Mouse (Mus musculus) heart, embryonic 11.5 days (tissue): Measurements from ENCODE around the gene Cnst. TPM values are rescaled to one million over a fixed set of nuclear protein-coding genes. Genes with fewer than 3 reads are reported as not detected.
"Not testable (repeated sequence)": the region's sequence is repeated elsewhere in the genome, so short reads cannot be mapped to it uniquely, and the experiment has no call there.

ENCODE experiments used
- ATAC-seq: fragments of 200-750 bp; cut with Nextera tagmentation; replicated peaks from 2 replicates; pipeline ENCODE4 v1.8.0; 2017; ENCODE audit warnings: moderate library complexity; ENCODE audit not compliant: insufficient number of reproducible peaks, low FRiP score, low TSS enrichment
- H3K27ac ChIP-seq: fragments of 300-500 bp; sonication (generic); 2 replicates; pipeline ENCODE4 v1.5.1; 2014; ENCODE audit warnings: mild to moderate bottlenecking, low read depth, low read length
- H3K27me3 ChIP-seq: fragments of 300-500 bp; sonication (generic); 2 replicates; pipeline ENCODE4 v1.6.1; 2014; ENCODE audit warnings: mild to moderate bottlenecking, low read length, mixed read lengths; ENCODE audit not compliant: control insufficient read depth, insufficient read depth
- H3K36me3 ChIP-seq: fragments of 300-500 bp; sonication (generic); 2 replicates; pipeline ENCODE4 v1.6.1; 2014; ENCODE audit warnings: mild to moderate bottlenecking, low read length, moderate library complexity, mixed read lengths; ENCODE audit not compliant: control insufficient read depth, insufficient read depth
- H3K4me1 ChIP-seq: fragments of 300-500 bp; sonication (generic); 2 replicates; pipeline ENCODE4 v1.6.1; 2014; ENCODE audit warnings: low read length; ENCODE audit not compliant: control insufficient read depth, insufficient read depth
- H3K4me2 ChIP-seq: fragments of 300-500 bp; sonication (generic); 2 replicates; pipeline ENCODE4 v1.6.1; 2014; ENCODE audit warnings: mild to moderate bottlenecking, moderate library complexity
- H3K4me3 ChIP-seq: fragments of 300-500 bp; sonication (generic); 2 replicates; pipeline ENCODE4 v1.5.1; 2014; ENCODE audit warnings: low read depth, low read length
- H3K9ac ChIP-seq: fragments of 300-500 bp; sonication (generic); 2 replicates; pipeline ENCODE4 v1.6.1; 2014; ENCODE audit warnings: mild to moderate bottlenecking, low read depth, low read length, moderate library complexity
- H3K9me3 ChIP-seq: fragments of 300-500 bp; sonication (generic); replicated peaks from 2 replicates; pipeline ENCODE4 v1.6.1; 2016; ENCODE audit warnings: low read length; ENCODE audit not compliant: control insufficient read depth
- WGBS: fragments of 180-500 bp; shearing (Covaris S2); extraction: QIAGEN DNeasy Blood & Tissue Kit; methylation state at CpG from one replicate; pipeline ENCODE4 v1.1.7; 2014; ENCODE audit not compliant: insufficient replicate concordance; 5-methylcytosine and 5-hydroxymethylcytosine counted together
- polyA plus RNA-seq: library from polyadenylated mRNA; unstranded; fragments of >200 nt; fragmentation: Nextera tagmentation; extraction: Ambion mirVana; gene quantifications from 2 replicates; pipeline ENCODE4 v1.2.1, GENCODE M21; 2014

Gene Cnst
- polyA plus RNA-seq, 1 experiment from 2014 or later = 13.2 TPM

DNA sequence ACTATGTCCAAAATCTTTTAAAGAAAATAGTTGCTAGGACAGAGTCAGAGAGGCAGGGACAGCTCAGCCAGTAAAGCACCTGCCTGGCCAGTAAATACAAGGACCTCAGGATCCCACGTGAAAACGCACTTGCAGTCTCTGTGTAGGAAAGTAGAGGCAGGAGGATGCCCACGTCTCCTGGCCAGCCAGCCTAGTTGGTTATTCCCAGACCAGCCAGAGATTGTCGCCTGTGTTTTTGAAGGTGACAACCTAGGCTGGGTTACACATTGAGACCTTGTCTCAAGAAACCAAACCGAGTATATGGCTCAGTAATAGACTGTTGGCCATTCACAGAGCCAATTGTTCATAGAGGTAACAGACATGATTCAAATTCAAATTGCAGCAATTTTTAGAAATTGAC is 83.1 kb downstream of the Cnst start:
- Histone ChIP-seq H3K36me3 (no peaks in the 10 kb centered on the region), H3K27me3 (no peaks in the 10 kb centered on the region), H3K9me3 (no peaks in the 10 kb centered on the region), H3K4me1 (peaks cover 9% of the 10 kb centered on the region), H3K9ac (no peak overlapping the region), H3K4me3 (no peak overlapping the region), H3K4me2 (no peak overlapping the region), H3K27ac (no peak overlapping the region)
- no peak for ATAC-seq
- 86% methylated on average over 5 of the region's 5 CpGs for WGBS

DNA sequence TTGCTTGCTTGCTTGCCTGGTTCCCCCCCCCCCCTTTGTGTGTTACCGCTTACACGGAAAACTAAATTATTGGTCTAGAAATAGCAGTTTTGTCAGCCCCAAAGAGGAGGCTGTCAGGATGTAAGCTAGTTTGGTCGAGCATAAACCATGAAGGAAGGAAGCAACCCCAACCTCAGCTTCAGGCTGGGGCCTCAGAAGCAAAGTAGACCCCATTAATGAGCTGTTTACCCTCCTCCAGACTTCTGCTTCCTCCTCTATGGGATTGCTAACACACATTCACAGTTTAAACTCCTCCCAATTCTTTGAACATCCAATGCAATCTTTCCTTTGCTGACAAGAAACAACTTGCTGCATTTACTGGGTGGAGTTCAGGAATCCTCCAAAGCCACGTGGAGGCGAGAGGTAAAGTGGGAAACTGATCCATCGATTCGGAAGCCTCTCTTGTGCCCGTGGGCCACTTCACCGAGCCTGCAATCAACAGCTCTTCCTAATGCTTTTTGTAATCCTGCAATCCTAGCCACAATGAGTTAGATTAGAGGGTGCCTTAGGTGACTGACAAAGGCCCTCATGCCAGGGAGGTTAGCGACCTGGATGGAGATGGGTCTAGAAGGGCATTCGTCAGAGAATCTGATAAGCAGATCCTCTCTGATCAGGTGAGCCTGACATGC is 86.7 kb downstream of the Cnst start:
- H3K9me3 ChIP-seq = no peaks in the 10 kb centered on the region
- WGBS = 75% methylated on average over 11 of the region's 11 CpGs
- H3K4me1 ChIP-seq = peaks cover 7% of the 10 kb centered on the region
- H3K4me2 ChIP-seq = no peak overlapping the region
- no peak overlapping the region for H3K27ac ChIP-seq
- no peaks in the 10 kb centered on the region for H3K27me3 ChIP-seq
- no peaks in the 10 kb centered on the region for H3K36me3 ChIP-seq
- ATAC-seq = no peak
- H3K4me3 ChIP-seq = no peak overlapping the region
- 0 out of 2 replicates have a peak overlapping the region, but pooled peaks have one; percentile 5 for H3K9ac ChIP-seq

DNA sequence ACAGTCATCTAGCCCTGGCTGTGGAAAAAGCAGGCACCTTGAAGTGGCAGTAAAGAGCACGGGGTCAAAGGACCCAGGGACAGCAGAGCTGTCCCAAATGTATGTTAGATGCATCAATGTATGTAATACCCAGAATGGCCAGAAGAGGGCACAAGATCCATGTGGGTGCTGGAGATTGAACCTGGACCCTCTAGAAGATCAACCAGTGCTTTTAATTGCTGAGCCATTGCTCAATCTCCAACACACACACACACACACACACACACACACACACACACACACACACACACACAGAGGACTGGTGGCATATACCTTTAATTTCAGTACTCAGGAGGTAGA is 87.2 kb downstream of the Cnst start:
- no peak overlapping the region for H3K4me2 ChIP-seq
- WGBS = 14% methylated on average over 1 of the region's 1 CpGs
- no peak overlapping the region for H3K27ac ChIP-seq
- H3K9ac ChIP-seq = no peak overlapping the region
- H3K9me3 ChIP-seq = no peaks in the 10 kb centered on the region
- H3K4me1 ChIP-seq = peaks cover 2% of the 10 kb centered on the region
- H3K36me3 ChIP-seq = no peaks in the 10 kb centered on the region
- ATAC-seq = no peak
- H3K27me3 ChIP-seq = no peaks in the 10 kb centered on the region
- H3K4me3 ChIP-seq = no peak overlapping the region

DNA sequence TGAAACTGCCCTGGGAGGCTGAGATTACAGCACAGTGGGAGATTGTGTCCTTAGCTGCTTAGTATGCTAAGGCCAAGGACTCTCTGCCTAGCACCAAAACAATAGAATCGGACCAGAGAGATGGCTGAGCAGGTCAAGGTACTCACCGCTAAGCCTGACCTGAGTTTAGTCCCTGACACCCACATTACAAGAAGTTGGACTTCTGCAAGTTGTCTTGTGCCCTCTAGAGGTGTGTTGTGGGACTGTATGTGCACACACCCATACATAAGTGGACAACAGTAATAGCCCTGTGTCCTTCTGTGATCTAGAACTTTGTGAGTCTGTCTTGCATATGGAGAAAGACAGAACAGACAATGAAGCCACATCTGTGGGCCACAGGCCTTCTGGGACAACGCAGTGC is 88.0 kb downstream of the Cnst start:
- Histone ChIP-seq H3K27me3 (no peaks in the 10 kb centered on the region), H3K9ac (no peak overlapping the region), H3K4me1 (no peaks in the 10 kb centered on the region), H3K9me3 (no peaks in the 10 kb centered on the region), H3K4me3 (no peak overlapping the region), H3K4me2 (no peak overlapping the region), H3K27ac (no peak overlapping the region), H3K36me3 (no peaks in the 10 kb centered on the region)
- ATAC-seq = no peak
- WGBS = 86% methylated on average over 3 of the region's 3 CpGs

DNA sequence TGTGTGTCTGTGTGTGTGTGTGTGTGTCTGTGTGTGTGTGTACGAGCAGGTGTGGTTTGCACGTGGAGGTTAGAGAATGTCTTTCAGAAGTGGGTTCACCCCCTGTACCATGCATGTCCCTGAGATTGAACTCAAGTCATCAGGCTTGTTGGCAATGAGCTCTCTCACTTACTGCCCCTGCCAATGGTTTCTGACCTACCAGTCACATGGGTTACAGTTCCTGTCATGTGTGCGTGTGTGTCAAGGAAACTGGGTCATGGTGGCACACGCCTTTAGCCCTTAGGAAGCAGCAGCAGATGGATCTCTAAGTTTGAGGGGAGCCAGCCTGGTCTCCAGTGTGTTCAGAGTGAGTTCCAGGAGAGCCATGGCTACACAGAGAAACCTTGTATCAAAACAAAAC is 96.6 kb downstream of the Cnst start:
- Histone ChIP-seq H3K9ac (no peak overlapping the region), H3K4me2 (no peak overlapping the region), H3K36me3 (no peaks in the 10 kb centered on the region), H3K27me3 (no peaks in the 10 kb centered on the region), H3K4me3 (no peak overlapping the region), H3K27ac (no peak overlapping the region), H3K4me1 (no peaks in the 10 kb centered on the region), H3K9me3 (no peaks in the 10 kb centered on the region)
- ATAC-seq = no peak
- 82% methylated on average over 4 of the region's 4 CpGs for WGBS

DNA sequence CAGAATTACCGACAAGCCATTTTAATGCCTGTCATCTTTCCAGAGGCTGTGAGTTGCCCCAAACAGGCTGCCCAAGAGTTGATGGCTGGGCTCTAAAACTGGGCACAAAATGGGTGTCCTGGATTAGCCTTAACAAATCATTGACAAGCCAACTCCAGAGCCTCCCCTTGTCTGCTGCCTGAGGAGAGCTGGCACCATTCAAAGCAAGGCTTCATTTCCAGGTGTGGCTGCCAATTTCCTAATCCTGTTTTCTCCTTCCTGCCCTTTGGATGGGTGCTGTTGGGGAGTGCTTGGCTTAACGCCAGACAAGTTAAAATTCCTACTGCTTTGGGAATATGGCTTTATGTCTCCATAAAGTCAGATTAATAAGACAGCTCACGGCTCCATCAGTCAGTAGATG is 98.0 kb downstream of the Cnst start:
- WGBS = 65% methylated on average over 3 of the region's 3 CpGs
- Histone ChIP-seq H3K27me3 (no peaks in the 10 kb centered on the region), H3K36me3 (no peaks in the 10 kb centered on the region), H3K4me1 (no peaks in the 10 kb centered on the region), H3K27ac (no peak overlapping the region), H3K9ac (no peak overlapping the region), H3K4me2 (no peak overlapping the region), H3K9me3 (no peaks in the 10 kb centered on the region), H3K4me3 (no peak overlapping the region)
- ATAC-seq = no peak

DNA sequence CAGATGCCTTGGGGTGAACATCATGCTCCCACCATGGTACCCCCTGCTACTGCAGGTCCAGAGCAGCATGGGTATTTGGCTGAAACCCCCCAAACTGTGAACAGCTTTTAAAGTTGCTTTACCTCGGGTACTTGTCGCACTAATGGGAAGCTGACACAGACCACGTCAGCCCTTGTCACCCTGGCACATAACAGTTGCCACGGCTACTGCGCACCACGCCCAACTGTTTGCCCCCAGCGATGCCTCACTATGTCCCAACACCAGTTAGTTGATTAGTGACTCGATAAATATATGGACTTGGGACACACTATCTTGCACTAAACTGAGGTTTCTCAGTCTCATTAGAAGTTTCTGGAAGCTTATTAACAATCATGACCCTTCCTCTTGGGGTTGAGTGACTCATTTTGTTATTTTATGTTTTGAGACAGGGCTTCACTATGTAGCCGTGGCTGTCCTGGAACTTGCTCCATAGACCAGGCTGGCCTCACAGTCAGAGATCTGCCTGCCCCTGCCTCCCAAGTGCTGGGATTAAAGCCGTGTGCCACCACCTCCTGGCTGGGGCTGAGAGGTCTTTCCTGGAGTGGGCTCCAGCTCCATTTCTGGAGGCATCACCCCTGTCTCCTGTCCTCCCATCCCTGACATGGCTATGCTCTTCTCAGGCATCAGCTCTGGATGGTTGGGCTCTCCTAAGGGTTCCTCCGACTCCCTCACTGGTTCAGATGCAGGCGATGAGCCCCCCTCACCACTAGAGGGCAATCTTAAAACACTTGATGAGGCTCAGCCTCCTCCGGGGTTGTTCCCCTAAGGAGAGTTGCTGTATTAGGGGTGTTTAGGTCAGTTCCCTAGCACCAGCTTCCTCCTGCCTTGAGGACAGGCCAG is 99.2 kb downstream of the Cnst start:
- WGBS = 57% methylated on average over 13 of the region's 13 CpGs
- H3K27ac ChIP-seq = no peak overlapping the region
- H3K4me2 ChIP-seq = peak overlapping the region; percentile 46
- ATAC-seq = no peak; the same call in 1 of the 2 replicates
- no peaks in the 10 kb centered on the region for H3K36me3 ChIP-seq
- no peak overlapping the region for H3K4me3 ChIP-seq
- H3K9ac ChIP-seq = 0 out of 2 replicates have a peak overlapping the region, but pooled peaks have one; percentile 3
- H3K9me3 ChIP-seq = no peaks in the 10 kb centered on the region
- H3K4me1 ChIP-seq = no peaks in the 10 kb centered on the region
- H3K27me3 ChIP-seq = no peaks in the 10 kb centered on the region

DNA sequence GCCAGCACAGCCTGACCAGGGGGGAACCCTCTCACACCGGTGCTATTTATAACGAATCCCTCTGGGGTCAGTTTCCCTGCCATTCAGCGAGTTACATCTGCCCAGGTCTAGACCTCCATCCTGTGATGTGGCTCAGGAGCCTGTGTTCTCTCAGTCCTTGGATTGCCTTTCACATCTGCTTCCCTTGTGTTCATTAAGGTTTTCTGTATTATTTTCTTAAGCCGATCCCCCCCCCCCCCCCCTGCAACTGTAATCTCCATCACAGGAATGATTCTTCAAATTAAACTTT is 99.8 kb downstream of the Cnst start:
- Histone ChIP-seq H3K4me2 (peak overlapping the region; percentile 46), H3K9me3 (no peaks in the 10 kb centered on the region), H3K9ac (no peak overlapping the region), H3K4me1 (no peaks in the 10 kb centered on the region), H3K27ac (no peak overlapping the region), H3K4me3 (no peak overlapping the region), H3K27me3 (no peaks in the 10 kb centered on the region), H3K36me3 (no peaks in the 10 kb centered on the region)
- WGBS = 16% methylated on average over 4 of the region's 4 CpGs
- 0 out of 2 replicates have a peak, but pooled peaks have one; percentile 55 for ATAC-seq

DNA sequence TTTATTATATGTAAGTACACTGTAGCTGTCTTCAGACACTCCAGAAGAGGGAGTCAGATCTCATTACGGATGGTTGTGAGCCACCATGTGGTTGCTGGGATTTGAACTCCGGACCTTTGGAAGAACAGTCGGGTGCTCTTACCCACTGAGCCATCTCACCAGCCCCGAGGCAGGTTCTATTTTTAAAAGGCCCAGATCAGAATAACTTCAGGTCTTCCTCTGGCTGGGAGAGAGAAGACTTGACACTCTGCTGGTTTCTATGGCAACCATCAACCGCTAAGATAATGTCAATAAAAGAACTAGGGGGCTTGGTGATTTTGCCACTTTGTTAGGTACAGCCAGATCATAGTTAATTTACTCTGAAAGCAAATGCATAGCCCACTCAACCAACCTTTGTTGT is 102.5 kb downstream of the Cnst start:
- H3K27me3 ChIP-seq, H3K4me3 ChIP-seq, H3K9me3 ChIP-seq, H3K36me3 ChIP-seq, ATAC-seq, H3K4me2 ChIP-seq, H3K27ac ChIP-seq, H3K9ac ChIP-seq, H3K4me1 ChIP-seq: not testable (repeated sequence)
- 66% methylated on average over 4 of the region's 5 CpGs for WGBS
